Mouse (Mus musculus): Measurements from ENCODE around the gene Heca.

GRCm38 (mm10) chr10:17880038-17880437 is 67.8 kb downstream of the Heca start:
- TF ChIP-seq POLR2A (IDR thresholded peaks at IDR 0.05; ENCODE audit: insufficient read depth, low read depth, low read length) (no peak), CTCF (IDR thresholded peaks at IDR 0.05) (no peak)

Data from heart, adult 2 months (tissue).